Mouse (Mus musculus) liver (tissue): Measurements from ENCODE around the gene Lcn2.

Experiments
- DNase-seq: peaks from one replicate; pipeline ENCODE4 v3.0.0-alpha.2; 2020; ENCODE audit warnings: mixed read lengths

Gene Lcn2

GRCm38 (mm10) chr2:32342539-32343350 lies 45.3 kb downstream of the Lcn2 start:
- no peak for DNase-seq

DNA sequence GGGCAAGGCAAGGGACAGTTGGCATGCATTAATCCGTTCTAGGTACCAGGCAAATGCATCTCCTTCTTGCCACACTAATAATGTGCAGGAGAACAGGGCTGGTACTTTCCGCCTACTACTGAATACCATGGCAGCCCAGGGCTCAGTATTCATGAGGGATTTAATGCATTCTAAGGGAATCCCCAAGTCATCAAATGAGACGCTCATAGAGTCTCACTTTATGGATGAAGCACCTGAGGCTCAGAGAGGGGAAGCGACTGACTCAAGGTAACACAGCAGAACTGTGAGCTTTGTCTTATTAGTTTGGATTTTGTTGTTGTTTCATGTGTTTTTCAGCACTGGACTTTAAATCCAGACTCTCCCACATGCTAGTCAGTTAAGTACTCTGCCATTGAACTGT lies 46.0 kb downstream of the Lcn2 start:
- no peak for DNase-seq

- no peak for DNase-seq
Measured at GRCm38 (mm10) chr2:32341634-32341939, 46.5 kb downstream of the Lcn2 start.

- DNase-seq: no peak
Measured at GRCm38 (mm10) chr2:32340836-32341633, 47.0 kb downstream of the Lcn2 start.

DNA sequence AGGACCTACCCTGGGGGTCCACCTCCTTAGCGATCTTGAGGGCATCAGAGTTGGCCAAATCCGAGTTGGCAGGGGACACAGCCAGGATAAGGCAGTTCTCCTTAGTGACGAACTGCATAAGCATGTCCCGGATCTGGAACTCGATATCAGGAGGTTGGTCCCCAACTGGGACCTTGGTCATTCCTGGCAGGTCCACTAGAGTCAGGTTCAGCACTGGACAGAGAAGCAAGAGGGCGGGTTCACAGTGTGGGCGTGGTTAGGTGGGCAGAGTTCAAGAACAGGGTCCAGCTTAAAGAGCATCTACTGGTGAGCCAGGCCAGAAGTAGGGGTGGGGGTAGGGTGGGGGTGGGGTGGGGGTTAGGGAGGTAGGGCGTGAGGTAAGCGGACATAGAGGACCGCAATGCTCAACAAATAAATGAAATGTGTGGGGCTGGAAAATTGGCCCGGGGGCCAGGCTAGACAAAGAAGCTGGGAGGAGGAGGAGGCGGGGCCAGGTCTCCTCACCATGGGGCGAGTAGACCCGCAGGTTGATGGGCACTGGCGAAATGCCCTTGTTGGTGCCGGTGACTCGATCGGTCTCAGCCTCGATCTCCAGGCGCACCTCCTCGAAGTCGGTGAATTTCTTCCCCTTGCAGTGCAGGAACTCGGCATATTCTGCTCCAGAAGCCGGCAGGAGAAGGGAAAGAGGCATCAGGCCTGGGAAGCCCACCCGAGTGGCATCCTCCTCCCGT lies 48.0 kb downstream of the Lcn2 start:
- no peak for DNase-seq

GRCm38 (mm10) chr2:32335888-32336287 lies 52.2 kb downstream of the Lcn2 start:
- no peak for DNase-seq
